Mouse (Mus musculus) forebrain, embryonic 12.5 days (tissue): ENCODE measurements around the gene Gprin2. TPM values are rescaled to one million over a fixed set of nuclear protein-coding genes. Genes with fewer than 3 reads are reported as not detected.

Experiments
- ATAC-seq: fragments of 200-750 bp; cut with Nextera tagmentation; 2 replicates; pipeline ENCODE4 v1.8.0; 2017; ENCODE audit warnings: moderate TSS enrichment; ENCODE audit not compliant: low FRiP score
- H3K27ac ChIP-seq: fragments of 300-500 bp; sonication (generic); 2 replicates; pipeline ENCODE4 v1.5.1; 2016; ENCODE audit warnings: mild to moderate bottlenecking
- H3K27me3 ChIP-seq: fragments of 300-500 bp; sonication (generic); 2 replicates; pipeline ENCODE4 v1.6.1; 2016; ENCODE audit warnings: mild to moderate bottlenecking
- H3K36me3 ChIP-seq: fragments of 300-500 bp; sonication (generic); replicated peaks from 2 replicates; pipeline ENCODE4 v1.6.1; 2016; ENCODE audit warnings: mild to moderate bottlenecking
- H3K4me1 ChIP-seq: fragments of 300-500 bp; sonication (generic); 2 replicates; pipeline ENCODE4 v1.6.1; 2016
- H3K4me2 ChIP-seq: fragments of 300-500 bp; sonication (generic); 2 replicates; pipeline ENCODE4 v1.6.1; 2016; ENCODE audit warnings: mild to moderate bottlenecking, moderate library complexity
- H3K4me3 ChIP-seq: fragments of 300-500 bp; sonication (generic); replicated peaks from 2 replicates; pipeline ENCODE4 v1.5.1; 2016; ENCODE audit warnings: mild to moderate bottlenecking
- H3K9ac ChIP-seq: fragments of 300-500 bp; sonication (generic); 2 replicates; pipeline ENCODE4 v1.6.1; 2016; ENCODE audit warnings: mild to moderate bottlenecking
- H3K9me3 ChIP-seq: fragments of 300-500 bp; sonication (generic); 2 replicates; pipeline ENCODE4 v1.6.1; 2016
- WGBS: fragments of 180-500 bp; shearing (Covaris S2); methylation state at CpG from one replicate; pipeline ENCODE4 v1.1.7; 2016; 5-methylcytosine and 5-hydroxymethylcytosine counted together
- polyA plus RNA-seq: library from polyadenylated mRNA; unstranded; fragments of >200 nt; fragmentation: Nextera tagmentation; extraction: Ambion mirVana; gene quantifications from 2 replicates; pipeline ENCODE4 v1.2.1, GENCODE M21; 2016

Gene Gprin2
- polyA plus RNA-seq, 1 experiment from 2014 or later = 2.2 TPM

- Histone ChIP-seq H3K4me3 (no peak overlapping the region), H3K9me3 (no peaks in the 10 kb centered on the region), H3K9ac (no peak overlapping the region), H3K4me2 (no peak overlapping the region), H3K4me1 (no peaks in the 10 kb centered on the region), H3K27me3 (peaks cover 66% of the 10 kb centered on the region), H3K27ac (no peak overlapping the region), H3K36me3 (no peaks in the 10 kb centered on the region)
- ATAC-seq = no peak; the same call in 1 of the 2 replicates
- WGBS = 55% methylated on average over 15 of the region's 15 CpGs
Measured at GRCm38 (mm10) chr14:34139671-34140664, 61.5 kb downstream of the Gprin2 start.

Other genes with a start within 250 kb of the Gprin2 start
- not detected in 2 replicates for gene Rbp3, start 247.7 kb downstream of the Gprin2 start, polyA plus RNA-seq
- gene Zfp488, start 222.9 kb downstream of the Gprin2 start, polyA plus RNA-seq = 0.09 and 0.10 TPM in 2 replicates
- gene Gm30083, start 186.5 kb downstream of the Gprin2 start, polyA plus RNA-seq = not detected in 2 replicates
- gene Gm5460, start 184.9 kb downstream of the Gprin2 start, polyA plus RNA-seq = not detected in 2 replicates
- not detected in 2 replicates for gene Antxrl, start 148.9 kb downstream of the Gprin2 start, polyA plus RNA-seq
- gene Anxa8, start 115.7 kb downstream of the Gprin2 start, polyA plus RNA-seq = 0.24 and 0.61 TPM in 2 replicates
- not detected in 2 replicates for gene A630023A22Rik, start 98.9 kb downstream of the Gprin2 start, polyA plus RNA-seq
- gene Npy4r, start 49.2 kb downstream of the Gprin2 start, polyA plus RNA-seq = 0.05 TPM in 1 of 2 replicates, not detected in the other
- gene Syt15, start 17.9 kb upstream of the Gprin2 start, polyA plus RNA-seq = 0.13 and 0.27 TPM in 2 replicates
- 8.7 and 11.0 TPM in 2 replicates for gene Shld2, start 108.8 kb upstream of the Gprin2 start, polyA plus RNA-seq
- gene Glud1, start 109.1 kb upstream of the Gprin2 start, polyA plus RNA-seq = 85.9 and 87.8 TPM in 2 replicates
- not detected in 2 replicates for gene Fam25c, start 153.8 kb upstream of the Gprin2 start, polyA plus RNA-seq
- 4.3 and 7.5 TPM in 2 replicates for gene Sncg, start 173.1 kb upstream of the Gprin2 start, polyA plus RNA-seq
- 5.5 and 6.1 TPM in 2 replicates for gene Mmrn2, start 173.8 kb upstream of the Gprin2 start, polyA plus RNA-seq